Mouse (Mus musculus) lung, embryonic 16.5 days (tissue): ENCODE results near the gene Btbd11. TPM values are rescaled to one million over a fixed set of nuclear protein-coding genes. Genes with fewer than 3 reads are reported as not detected.

ENCODE experiments used
- ATAC-seq: fragments of 200-750 bp; cut with Nextera tagmentation; 2 replicates; pipeline ENCODE4 v1.8.0; 2017; ENCODE audit warnings: low read depth, mild to moderate bottlenecking, moderate library complexity
- H3K27ac ChIP-seq: fragments of 300-500 bp; sonication (generic); 2 replicates; pipeline ENCODE4 v1.5.1; 2014; ENCODE audit warnings: mild to moderate bottlenecking, control low read depth, low read length
- H3K27me3 ChIP-seq: fragments of 300-500 bp; sonication (generic); 2 replicates; pipeline ENCODE4 v1.6.1; 2014; ENCODE audit warnings: low read depth, low read length, mixed read lengths; ENCODE audit not compliant: control insufficient read depth, insufficient read depth
- H3K36me3 ChIP-seq: fragments of 300-500 bp; sonication (generic); 2 replicates; pipeline ENCODE4 v1.6.1; 2014; ENCODE audit warnings: low read length; ENCODE audit not compliant: control insufficient read depth, insufficient read depth
- H3K4me1 ChIP-seq: fragments of 300-500 bp; sonication (generic); replicated peaks from 2 replicates; pipeline ENCODE4 v1.6.1; 2014; ENCODE audit warnings: low read length, mixed read lengths; ENCODE audit not compliant: control insufficient read depth, insufficient read depth
- H3K4me2 ChIP-seq: fragments of 300-500 bp; sonication (generic); 2 replicates; pipeline ENCODE4 v1.6.1; 2014; ENCODE audit warnings: low read depth, low read length, control low read depth
- H3K4me3 ChIP-seq: fragments of 300-500 bp; sonication (generic); 2 replicates; pipeline ENCODE4 v1.5.1; 2014; ENCODE audit warnings: mild to moderate bottlenecking, low read length, control low read depth
- H3K9ac ChIP-seq: fragments of 300-500 bp; sonication (generic); 2 replicates; pipeline ENCODE4 v1.6.1; 2014; ENCODE audit warnings: low read length, control low read depth
- H3K9me3 ChIP-seq: fragments of 300-500 bp; sonication (generic); 2 replicates; pipeline ENCODE4 v1.6.1; 2016; ENCODE audit warnings: low read length; ENCODE audit not compliant: control insufficient read depth
- WGBS: fragments of 180-500 bp; shearing (Covaris S2); extraction: QIAGEN DNeasy Blood & Tissue Kit; methylation state at CpG from one replicate; pipeline ENCODE4 v1.1.7; 2014; 5-methylcytosine and 5-hydroxymethylcytosine counted together
- polyA plus RNA-seq: library from polyadenylated mRNA; unstranded; fragments of >200 nt; fragmentation: Nextera tagmentation; extraction: Ambion mirVana; gene quantifications from 2 replicates; pipeline ENCODE4 v1.2.1, GENCODE M21; 2015

The Btbd11 gene
- polyA plus RNA-seq, 1 experiment from 2014 or later, result 1.3 TPM

- Histone ChIP-seq H3K4me1 (no peaks in the 10 kb centered on the region), H3K27me3 (no peaks in the 10 kb centered on the region), H3K9ac (no peak overlapping the region), H3K4me2 (no peak overlapping the region), H3K9me3 (no peaks in the 10 kb centered on the region), H3K36me3 (no peaks in the 10 kb centered on the region), H3K4me3 (no peak overlapping the region), H3K27ac (no peak overlapping the region)
- no peak for ATAC-seq
- 50% methylated on average over 8 of the region's 8 CpGs for WGBS
Measured at GRCm38 (mm10) chr10:85466409-85466761, 79.8 kb downstream of the Btbd11 start.

DNA sequence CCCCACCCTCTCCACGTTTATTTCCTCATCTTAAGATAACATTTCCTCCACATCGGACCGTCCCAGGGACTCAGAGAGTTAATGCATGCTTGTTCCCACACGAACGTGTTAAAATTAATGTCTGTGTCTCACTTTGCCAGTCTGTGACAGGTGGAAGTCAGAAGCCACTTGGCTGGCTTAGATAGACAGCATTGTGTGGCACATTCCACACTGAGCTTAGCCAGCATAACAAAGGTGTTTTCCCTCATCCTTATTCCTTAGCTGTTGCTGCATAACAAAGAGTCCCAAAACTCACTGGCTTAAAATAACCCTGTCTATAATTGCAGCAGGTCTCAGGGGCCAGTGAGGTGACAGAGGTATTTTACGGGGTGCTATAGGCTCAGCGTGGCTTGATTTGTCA lies 80.8 kb downstream of the Btbd11 start:
- no peak overlapping the region for H3K9ac ChIP-seq
- no peaks in the 10 kb centered on the region for H3K4me1 ChIP-seq
- no peaks in the 10 kb centered on the region for H3K9me3 ChIP-seq
- H3K4me2 ChIP-seq, result no peak overlapping the region
- WGBS, result 53% methylated on average over 7 of the region's 7 CpGs
- no peaks in the 10 kb centered on the region for H3K27me3 ChIP-seq
- H3K27ac ChIP-seq, result no peak overlapping the region
- H3K4me3 ChIP-seq, result no peak overlapping the region
- ATAC-seq, result no peak
- no peaks in the 10 kb centered on the region for H3K36me3 ChIP-seq

DNA sequence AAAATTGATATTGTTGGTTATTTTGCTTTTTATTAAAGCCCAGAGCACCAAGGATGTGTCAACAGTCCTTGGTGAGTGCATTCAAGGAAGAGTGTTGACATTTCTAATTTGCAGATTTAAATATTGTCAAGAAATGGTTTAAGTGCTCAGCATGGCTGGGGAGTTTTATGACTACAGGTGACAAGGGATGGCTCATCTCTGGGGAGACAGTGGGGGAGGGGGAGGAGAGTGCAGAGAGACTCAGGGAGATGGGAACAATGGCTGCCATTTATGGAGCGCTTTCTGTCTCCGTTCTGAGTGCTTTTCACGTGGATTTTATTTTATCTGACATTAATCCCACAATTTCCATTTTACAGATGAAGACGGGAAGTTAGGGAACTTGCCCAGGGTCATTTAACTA lies 81.9 kb downstream of the Btbd11 start:
- WGBS, result 64% methylated on average over 4 of the region's 4 CpGs
- no peak for ATAC-seq
- no peaks in the 10 kb centered on the region for H3K4me1 ChIP-seq
- no peak overlapping the region for H3K4me2 ChIP-seq
- no peaks in the 10 kb centered on the region for H3K9me3 ChIP-seq
- no peak overlapping the region for H3K4me3 ChIP-seq
- H3K36me3 ChIP-seq, result no peaks in the 10 kb centered on the region
- no peaks in the 10 kb centered on the region for H3K27me3 ChIP-seq
- no peak overlapping the region for H3K27ac ChIP-seq
- no peak overlapping the region for H3K9ac ChIP-seq

DNA sequence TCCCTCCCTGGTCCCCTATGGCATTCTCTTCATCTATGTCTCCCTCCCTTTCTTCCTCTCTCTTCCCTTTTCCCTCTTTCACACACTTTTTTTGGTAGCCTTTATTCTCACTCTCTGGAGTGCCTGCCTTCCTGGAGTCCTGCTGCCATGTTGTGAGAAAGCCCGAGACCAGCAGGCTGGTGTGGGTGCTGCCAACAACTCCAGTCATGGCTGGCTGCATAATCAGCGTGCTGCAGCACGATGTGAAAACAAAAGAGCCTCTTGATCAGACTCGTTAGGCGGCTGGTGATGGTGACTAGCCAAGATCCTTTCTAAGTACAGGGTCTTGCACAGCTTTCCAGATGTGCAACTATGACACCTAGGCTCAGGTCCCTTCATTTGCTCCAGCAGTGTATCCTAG lies 82.7 kb downstream of the Btbd11 start:
- Histone ChIP-seq H3K9me3 (no peaks in the 10 kb centered on the region), H3K9ac (no peak overlapping the region), H3K4me3 (no peak overlapping the region), H3K27me3 (no peaks in the 10 kb centered on the region), H3K27ac (no peak overlapping the region), H3K4me2 (no peak overlapping the region), H3K36me3 (no peaks in the 10 kb centered on the region), H3K4me1 (no peaks in the 10 kb centered on the region)
- ATAC-seq, result no peak
- 66% methylated on average over 5 of the region's 5 CpGs for WGBS

DNA sequence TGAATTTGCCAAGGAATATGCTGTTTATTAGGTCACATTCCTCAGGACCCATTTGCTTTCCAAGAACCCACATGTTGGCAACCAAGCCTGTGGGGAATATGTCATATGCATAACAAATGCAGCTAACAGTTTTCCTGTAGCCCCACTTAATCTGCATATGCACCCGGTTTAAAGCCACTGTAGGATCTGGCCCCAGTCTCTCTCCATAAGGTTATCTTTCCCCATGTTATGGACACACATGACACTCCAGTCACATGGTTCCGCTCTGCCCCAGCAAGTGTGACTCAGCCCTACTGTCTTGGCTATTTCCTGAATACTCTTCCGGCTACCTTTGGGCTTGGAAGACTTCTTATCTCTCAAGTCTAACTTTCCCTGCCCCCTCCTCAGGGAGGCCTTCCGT lies 86.7 kb downstream of the Btbd11 start:
- Histone ChIP-seq H3K27ac (no peak overlapping the region), H3K9me3 (no peaks in the 10 kb centered on the region), H3K4me1 (no peaks in the 10 kb centered on the region), H3K36me3 (no peaks in the 10 kb centered on the region), H3K9ac (no peak overlapping the region), H3K27me3 (no peaks in the 10 kb centered on the region), H3K4me2 (no peak overlapping the region), H3K4me3 (no peak overlapping the region)
- ATAC-seq, result no peak
- 61% methylated on average over 4 of the region's 4 CpGs for WGBS

DNA sequence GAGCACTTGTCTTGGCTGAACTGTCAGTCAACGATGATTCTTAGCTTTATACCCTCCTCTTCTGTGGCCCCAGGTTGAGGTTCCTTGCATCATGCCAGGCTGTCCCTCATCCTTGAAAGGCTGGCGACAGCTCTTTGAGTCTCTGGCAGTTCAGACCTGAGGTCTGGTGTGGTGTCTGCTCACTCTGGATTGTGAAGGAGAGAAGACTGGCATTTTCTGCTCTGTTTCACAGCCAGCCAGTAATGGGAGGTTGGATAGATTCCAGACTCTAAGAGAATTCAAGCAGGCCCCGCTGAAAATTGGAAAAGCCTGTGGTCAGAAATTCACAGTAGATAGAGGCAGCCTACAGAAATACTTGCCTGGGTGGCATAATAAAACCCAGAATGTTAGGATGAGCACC lies 87.3 kb downstream of the Btbd11 start:
- no peak overlapping the region for H3K4me3 ChIP-seq
- ATAC-seq, result no peak
- H3K9me3 ChIP-seq, result no peaks in the 10 kb centered on the region
- H3K4me1 ChIP-seq, result no peaks in the 10 kb centered on the region
- no peaks in the 10 kb centered on the region for H3K36me3 ChIP-seq
- H3K27me3 ChIP-seq, result no peaks in the 10 kb centered on the region
- 65% methylated on average over 3 of the region's 3 CpGs for WGBS
- H3K9ac ChIP-seq, result no peak overlapping the region
- no peak overlapping the region for H3K4me2 ChIP-seq
- H3K27ac ChIP-seq, result no peak overlapping the region

- H3K27ac ChIP-seq, result no peak overlapping the region
- H3K4me3 ChIP-seq, result no peak overlapping the region
- no peak overlapping the region for H3K9ac ChIP-seq
- WGBS, result 81% methylated on average over 9 of the region's 9 CpGs
- no peak overlapping the region for H3K4me2 ChIP-seq
- no peak for ATAC-seq
- no peaks in the 10 kb centered on the region for H3K9me3 ChIP-seq
- no peaks in the 10 kb centered on the region for H3K4me1 ChIP-seq
- H3K27me3 ChIP-seq, result no peaks in the 10 kb centered on the region
- H3K36me3 ChIP-seq, result no peaks in the 10 kb centered on the region
Measured at GRCm38 (mm10) chr10:85475642-85476345, 89.2 kb downstream of the Btbd11 start.

- Histone ChIP-seq H3K9ac (no peak overlapping the region), H3K4me1 (peaks cover 14% of the 10 kb centered on the region), H3K4me2 (no peak overlapping the region), H3K27me3 (no peaks in the 10 kb centered on the region), H3K27ac (no peak overlapping the region), H3K9me3 (no peaks in the 10 kb centered on the region), H3K4me3 (no peak overlapping the region), H3K36me3 (no peaks in the 10 kb centered on the region)
- 36% methylated on average over 6 of the region's 6 CpGs for WGBS
- ATAC-seq, result no peak
Measured at GRCm38 (mm10) chr10:85479959-85480625, 93.5 kb downstream of the Btbd11 start.

DNA sequence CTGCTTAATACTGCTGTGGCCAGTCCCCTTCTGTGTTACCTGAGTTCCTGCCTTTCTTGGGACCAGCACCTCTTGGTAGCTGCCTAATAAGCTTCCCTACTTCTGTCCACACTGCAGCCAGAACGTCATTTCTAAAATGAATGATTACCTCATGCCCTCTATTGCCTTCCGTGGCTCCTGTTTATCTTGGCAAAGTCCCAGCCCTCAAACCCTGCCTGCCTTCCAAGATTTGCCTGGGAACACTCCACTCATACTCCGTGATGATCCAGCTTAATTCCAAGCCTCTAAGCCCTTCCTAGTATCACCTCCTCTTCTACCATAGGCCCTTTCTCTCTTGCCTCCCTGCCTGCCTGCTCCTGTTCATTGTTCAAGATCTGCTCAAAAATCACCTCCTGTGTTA lies 94.5 kb downstream of the Btbd11 start:
- H3K4me1 ChIP-seq, result peaks cover 14% of the 10 kb centered on the region
- H3K36me3 ChIP-seq, result no peaks in the 10 kb centered on the region
- no peaks in the 10 kb centered on the region for H3K27me3 ChIP-seq
- H3K9ac ChIP-seq, result no peak overlapping the region
- no peaks in the 10 kb centered on the region for H3K9me3 ChIP-seq
- H3K4me2 ChIP-seq, result no peak overlapping the region
- no peak overlapping the region for H3K27ac ChIP-seq
- 4% methylated on average over 3 of the region's 3 CpGs for WGBS
- ATAC-seq, result peak; percentile 68
- no peak overlapping the region for H3K4me3 ChIP-seq
